Mouse (Mus musculus): Measurements from ENCODE around the gene Prcd.
"Not testable (repeated sequence)": the region's sequence is repeated elsewhere in the genome, so short reads cannot be mapped to it uniquely, and the experiment has no call there.

The Prcd gene

GRCm38 (mm10) chr11:116625081-116626000 lies 28.0 kb upstream of the Prcd start:
- DNase-seq (ENCODE audit: low read depth, low spot score): no peak

GRCm38 (mm10) chr11:116626299-116627071 lies 26.8 kb upstream of the Prcd start, which contains the start of gene Rhbdf2:
Gene Rhbdf2, minus strand, starts transcription at chr11:116627019.
- no peak for DNase-seq (ENCODE audit: low read depth, low spot score)

GRCm38 (mm10) chr11:116627072-116628020 lies 26.0 kb upstream of the Prcd start:
- no peak for DNase-seq (ENCODE audit: low read depth, low spot score)

GRCm38 (mm10) chr11:116628712-116629111 lies 24.6 kb upstream of the Prcd start:
- peak; percentile 89 for DNase-seq (ENCODE audit: low read depth, low spot score)

- no peak for DNase-seq (ENCODE audit: low read depth, low spot score)
These were observed 23.9 kb upstream of the Prcd start for GRCm38 (mm10) chr11:116629472-116629871.

- DNase-seq (ENCODE audit: low read depth, low spot score): no peak
These were observed 23.0 kb upstream of the Prcd start for GRCm38 (mm10) chr11:116630171-116630965.

GRCm38 (mm10) chr11:116632962-116633361 lies 20.4 kb upstream of the Prcd start:
- DNase-seq (ENCODE audit: low read depth, low spot score): no peak

- DNase-seq (ENCODE audit: low read depth, low spot score): not testable (repeated sequence)
These were observed 16.7 kb upstream of the Prcd start for GRCm38 (mm10) chr11:116636607-116637006.

GRCm38 (mm10) chr11:116641168-116641567 lies 12.2 kb upstream of the Prcd start:
- DNase-seq (ENCODE audit: low read depth, low spot score): no peak

- no peak for DNase-seq (ENCODE audit: low read depth, low spot score)
These were observed 11.6 kb upstream of the Prcd start for GRCm38 (mm10) chr11:116641731-116642130.

- peak; percentile 81 for DNase-seq (ENCODE audit: low read depth, low spot score)
These were observed 10.4 kb upstream of the Prcd start for GRCm38 (mm10) chr11:116642681-116643578.

GRCm38 (mm10) chr11:116643579-116644224 lies 9.6 kb upstream of the Prcd start:
- DNase-seq (ENCODE audit: low read depth, low spot score): no peak

GRCm38 (mm10) chr11:116644225-116645112 lies 8.9 kb upstream of the Prcd start:
- no peak for DNase-seq (ENCODE audit: low read depth, low spot score)

- no peak for DNase-seq (ENCODE audit: low read depth, low spot score)
These were observed 7.8 kb upstream of the Prcd start for GRCm38 (mm10) chr11:116645446-116646110.

GRCm38 (mm10) chr11:116646136-116646535 lies 7.2 kb upstream of the Prcd start:
- DNase-seq (ENCODE audit: low read depth, low spot score): no peak

- DNase-seq (ENCODE audit: low read depth, low spot score): no peak
These were observed 6.6 kb upstream of the Prcd start for GRCm38 (mm10) chr11:116646771-116647170.

GRCm38 (mm10) chr11:116647340-116647991 lies 5.9 kb upstream of the Prcd start:
- no peak for DNase-seq (ENCODE audit: low read depth, low spot score)

Measured in retina, adult 2 months (tissue).